8 mouse cellular contexts compared by ENCODE assay signal in genomic region chr19:53704895-53705823, GRCm38 (mm10). TPM values are rescaled to one million over a fixed set of nuclear protein-coding genes. Genes with fewer than 3 reads are reported as not detected.
A peak's percentile ranks its signal among the peaks of the same experiment; 100 is the strongest.
DNase-seq lines count a peak whose midpoint lies in the region; ATAC-seq lines count a peak whose summit lies in the region.

No protein-coding gene starts in this region.

- no peaks in the 10 kb centered on the region for H3K36me3 ChIP-seq in midbrain, embryonic 10.5 days

- peak; percentile 73 for DNase-seq in adrenal gland, postnatal 10 days
- peak; percentile 74 to 78 for DNase-seq in cerebellum, postnatal 14 days
- DNase-seq in gastrocnemius, postnatal 14 days, result peak; percentile 56
- peak; percentile 29 to 63 for DNase-seq in kidney, adult 8-10 months
- peak; percentile 70 for DNase-seq in left cerebral cortex, postnatal 4 days
- peak; percentile 81 for DNase-seq in midbrain, embryonic 10.5 days (ENCODE audit: low spot score)
- DNase-seq in right cerebral cortex, postnatal 25 days, result peak; percentile 73

- H3K27ac ChIP-seq in midbrain, embryonic 10.5 days (replicated peaks), result peak overlapping the region; percentile 82

- no peak for ATAC-seq in erythroid progenitor cell, adult 5-6 weeks (replicated peaks; ENCODE audit: low FRiP score, poor library complexity, severe bottlenecking)

- peaks cover 16% of the 10 kb centered on the region for H3K4me1 ChIP-seq in midbrain, embryonic 10.5 days

- peak overlapping the region; percentile 57 for H3K4me3 ChIP-seq in midbrain, embryonic 10.5 days

- 4% methylated on average over 24 of the region's 29 CpGs for WGBS in midbrain, embryonic 10.5 days

- H3K9me3 ChIP-seq in midbrain, embryonic 10.5 days (replicated peaks), result 0 out of 2 replicates have a peak, but pooled peaks cover 2% of the 10 kb centered on the region

- intact Hi-C loops in gastrocnemius, postnatal 14 days (cut with DNase I; ENCODE audit: low total_unique reads), result loop anchor here (10.0 kb wide), 1 partner anchor 50 kb away; no protein-coding TSS in a partner anchor
- intact Hi-C loops in left cerebral cortex, postnatal 4 days (cut with DNase I), result no loop called here

- no peaks in the 10 kb centered on the region; the same call in 1 of the 2 replicates for H3K27me3 ChIP-seq in midbrain, embryonic 10.5 days (ENCODE audit: low read depth, poor library complexity, severe bottlenecking)

RNA-seq across cellular contexts. Expression of gene Rbm20, which starts 28.1 kb away (rescaled TPM):
- total RNA-seq in adrenal gland, postnatal 10 days (2021), result 1 to 10 TPM; 1.7 to 7.6 TPM
- 10 to 100 TPM; 61.5 to 72.2 TPM for total RNA-seq in gastrocnemius, postnatal 14 days (2021)
- 1 to 10 TPM; 1.0 to 2.6 TPM for total RNA-seq in left cerebral cortex, postnatal 4 days (2021)
- 0.52 and 0.75 TPM in 2 replicates for polyA plus RNA-seq in midbrain, embryonic 10.5 days (2016; fragmentation: Nextera tagmentation; extraction: Ambion mirVana)
- total RNA-seq in erythroid progenitor cell, adult 5-6 weeks (2015; ENCODE audit: low replicate concordance), result not detected in 2 replicates
- total RNA-seq in erythroid progenitor cell, adult 5-6 weeks (2017; ENCODE audit: low replicate concordance), result 0.61 TPM in 1 of 2 replicates, not detected in the other

Comparison
In these comparisons a context has a peak if more than half of its experiments do, and no peak if none do; other contexts are left out.
1. RNA of gene Rbm20, which starts 28.1 kb away (total RNA-seq): 61.5 to 72.2 TPM in gastrocnemius, postnatal 14 days; 1.7 to 7.6 TPM in adrenal gland, postnatal 10 days, 1.0 to 2.6 TPM in left cerebral cortex, postnatal 4 days and 0.61 TPM in erythroid progenitor cell, adult 5-6 weeks; every median in the first group is over 4 times any median in the second.
2. Peak in every context shown above with its lines, with median percentiles within 50 percentile points of each other: DNase-seq.